Mouse (Mus musculus) Patski (cell line): Measurements from ENCODE around the gene Ccser1. TPM values are rescaled to one million over a fixed set of nuclear protein-coding genes. Genes with fewer than 3 reads are reported as not detected.

Experiments
- ATAC-seq: fragments of 100-300 bp; one replicate; pipeline ENCODE4 v1.8.0; 2021
- CTCF ChIA-PET: fragments of 350-600 bp; sonication (Branson Sonifier 250); formaldehyde crosslinking; loops from one replicate; lab custom pipeline; 2022; ENCODE audit warnings: inconsistent platforms; lab: Charles Lee
- POLR2A ChIA-PET: fragments of 350-600 bp; sonication (Branson Sonifier 250); formaldehyde crosslinking; loops from one replicate; lab custom pipeline; 2022; ENCODE audit warnings: antibody characterized with exemption, inconsistent platforms; lab: Charles Lee
- DNase-seq: peaks from one replicate; pipeline ENCODE4 v3.0.0-alpha.2; 2011; ENCODE audit warnings: low read depth, low spot score
- H3K27me3 ChIP-seq: fragments of 371-371 bp; one replicate; pipeline ENCODE4 v1.5.1; 2021
- CTCF ChIP-seq: fragments of 100-300 bp; IDR thresholded peaks from one replicate; pipeline ENCODE4 v1.5.1; 2021
- in situ Hi-C: fragments of 300-500 bp; cut with MboI; formaldehyde crosslinking; loops from 3 replicates; pipeline ENCODE4 v1.11.1; 2018; ENCODE audit warnings: low pct_unique_long_range_greater_than_20kb, mixed read lengths
- polyA plus RNA-seq: library from polyadenylated mRNA; unstranded; gene quantifications from one replicate; pipeline ENCODE4 v1.2.3, GENCODE M21; 2021

Ccser1 gene
- polyA plus RNA-seq, 1 experiment from 2014 or later: 1.6 TPM

DNA sequence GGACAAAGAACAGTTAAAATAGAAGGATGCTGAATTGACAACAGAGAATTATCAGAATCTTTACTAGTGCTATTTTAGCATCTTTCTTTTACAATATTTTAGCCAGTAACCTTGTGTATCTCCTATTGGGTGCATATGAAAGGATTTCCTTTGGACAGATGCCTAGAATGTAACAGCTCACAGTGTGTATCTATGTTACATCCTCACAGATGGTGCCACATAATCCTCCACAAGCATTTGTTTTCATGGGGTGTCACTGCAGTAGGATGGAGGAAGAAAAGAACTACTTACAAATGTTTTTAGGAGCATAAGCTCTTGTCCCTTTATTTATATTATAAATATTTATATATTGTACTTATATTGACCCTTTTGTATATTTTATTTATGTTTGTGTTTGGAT is 360.6 kb downstream of the Ccser1 start:
- TF ChIP-seq CTCF: no peak
- in situ Hi-C loops: no loop called here
- ChIA-PET POLR2A (no interaction called here), CTCF (no interaction called here)
- peaks cover 6% of the 10 kb centered on the region for H3K27me3 ChIP-seq
- DNase-seq (no peak), ATAC-seq (no peak)

DNA sequence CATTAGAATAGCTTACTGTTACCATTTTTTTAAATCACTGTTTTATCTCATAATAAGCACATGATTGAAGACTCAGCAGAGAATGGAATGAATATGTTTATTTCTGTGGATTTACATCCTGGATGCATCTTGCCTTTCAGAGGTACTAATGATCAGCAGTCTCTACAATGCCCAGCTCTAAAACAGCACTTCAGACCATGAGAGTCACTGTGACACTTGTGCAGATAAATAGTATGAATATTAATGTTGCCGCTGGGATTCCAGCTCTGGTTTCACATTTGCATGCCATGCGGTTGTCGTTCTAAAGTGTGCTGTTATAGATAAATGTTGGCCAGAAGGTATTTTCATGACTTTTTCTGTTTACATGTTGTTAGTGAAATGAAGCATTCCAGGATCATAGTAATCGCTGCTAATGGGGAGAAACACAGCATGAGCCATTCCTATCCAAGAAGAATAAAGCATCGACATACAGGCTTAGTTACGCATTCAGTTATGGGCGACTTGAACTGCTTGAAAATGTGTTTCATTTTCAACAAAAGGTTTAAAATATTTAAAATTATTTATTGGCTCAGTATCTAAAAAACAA is 363.4 kb downstream of the Ccser1 start:
- H3K27me3 ChIP-seq: peaks cover 3% of the 10 kb centered on the region
- ChIA-PET POLR2A (no interaction called here), CTCF (no interaction called here)
- TF ChIP-seq CTCF: no peak
- in situ Hi-C loops: no loop called here
- ATAC-seq (no peak), DNase-seq (no peak)

DNA sequence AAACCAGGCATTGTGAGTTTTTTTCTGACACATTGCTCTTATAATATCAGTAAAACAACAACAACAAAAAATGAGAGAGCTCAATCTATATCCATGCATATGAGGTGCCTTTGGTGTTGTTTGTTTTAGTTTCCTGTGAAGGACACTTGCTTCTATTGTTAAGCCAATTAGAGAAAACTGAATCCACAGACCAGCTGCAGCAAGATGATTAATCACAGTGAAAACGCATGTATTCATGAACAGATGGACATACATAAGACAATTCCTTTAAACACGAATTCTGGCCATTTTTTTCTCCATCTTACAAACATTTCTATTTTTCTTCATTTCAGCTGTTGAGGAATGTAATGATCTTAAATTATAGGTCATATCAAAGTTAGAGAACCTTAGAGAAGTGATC is 387.4 kb downstream of the Ccser1 start:
- DNase-seq (no peak), ATAC-seq (no peak)
- in situ Hi-C loops: no loop called here
- H3K27me3 ChIP-seq: no peaks in the 10 kb centered on the region
- POLR2A ChIA-PET: no interaction called here
- TF ChIP-seq CTCF: no peak
- CTCF ChIA-PET: no interaction called here

DNA sequence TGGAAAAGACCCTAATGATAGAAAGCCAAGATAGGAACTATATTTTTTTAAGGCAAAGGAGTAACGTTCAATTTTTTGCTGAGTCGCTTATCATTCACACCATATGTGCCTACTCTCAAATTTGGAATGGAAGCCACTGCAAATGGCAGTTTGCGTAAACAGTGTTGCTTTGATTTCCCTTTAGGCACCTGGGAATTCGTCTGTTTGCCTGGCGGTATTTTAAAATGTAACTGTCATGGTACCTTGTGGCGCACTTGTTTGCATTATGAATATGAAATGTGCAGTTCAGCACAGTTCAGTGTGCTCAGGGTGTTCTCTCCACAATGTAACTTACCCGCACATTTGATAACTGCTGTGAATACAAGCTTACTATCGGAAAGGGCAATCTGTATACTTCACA is 387.8 kb downstream of the Ccser1 start:
- no peaks in the 10 kb centered on the region for H3K27me3 ChIP-seq
- no peak for ATAC-seq
- TF ChIP-seq CTCF: no peak
- no peak for DNase-seq
- in situ Hi-C loops: no loop called here
- POLR2A ChIA-PET: no interaction called here
- CTCF ChIA-PET: no interaction called here

DNA sequence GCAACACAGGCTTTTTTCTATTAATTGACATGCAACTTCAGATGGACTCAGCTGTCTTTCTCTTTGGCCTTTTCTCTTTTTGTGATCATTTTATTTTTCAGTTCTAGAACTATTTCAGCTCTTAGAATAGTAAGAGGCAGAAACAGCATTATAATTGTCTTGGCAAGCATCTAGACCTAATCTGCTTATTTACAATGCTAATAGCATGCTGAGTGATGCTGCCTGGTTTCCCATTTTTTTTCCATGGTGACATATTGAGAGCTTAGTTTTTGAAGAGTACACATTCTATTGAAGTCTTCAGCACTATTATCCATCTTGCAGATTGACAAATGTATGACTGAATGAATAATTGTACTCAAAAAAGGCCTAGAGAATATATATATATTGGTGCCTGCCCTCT is 401.6 kb downstream of the Ccser1 start:
- in situ Hi-C loops: no loop called here
- ATAC-seq (no peak), DNase-seq (no peak)
- no peaks in the 10 kb centered on the region for H3K27me3 ChIP-seq
- CTCF ChIA-PET: no interaction called here
- POLR2A ChIA-PET: no interaction called here
- TF ChIP-seq CTCF: no peak

DNA sequence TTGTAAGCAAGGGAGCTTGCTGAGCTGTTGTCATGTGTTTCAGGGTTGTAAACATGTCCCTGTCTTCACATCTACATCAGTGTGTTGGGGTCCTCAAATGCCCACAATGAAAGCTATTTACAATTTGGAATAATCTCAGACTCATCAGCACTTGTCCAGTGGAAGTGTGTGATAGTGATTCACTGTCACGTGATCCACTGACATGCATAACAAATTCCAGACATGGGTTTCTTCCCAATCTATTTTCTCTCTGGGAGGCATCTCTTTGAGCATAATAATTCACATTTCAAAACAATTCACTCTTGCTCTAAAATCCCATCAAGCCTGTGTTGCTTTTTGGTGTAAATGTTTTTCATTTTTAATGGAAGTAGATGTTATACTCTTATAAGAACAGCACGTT is 408.9 kb downstream of the Ccser1 start:
- TF ChIP-seq CTCF: no peak
- ChIA-PET POLR2A (no interaction called here), CTCF (no interaction called here)
- H3K27me3 ChIP-seq: peaks cover 3% of the 10 kb centered on the region
- ATAC-seq: no peak
- DNase-seq: no peak
- in situ Hi-C loops: no loop called here

DNA sequence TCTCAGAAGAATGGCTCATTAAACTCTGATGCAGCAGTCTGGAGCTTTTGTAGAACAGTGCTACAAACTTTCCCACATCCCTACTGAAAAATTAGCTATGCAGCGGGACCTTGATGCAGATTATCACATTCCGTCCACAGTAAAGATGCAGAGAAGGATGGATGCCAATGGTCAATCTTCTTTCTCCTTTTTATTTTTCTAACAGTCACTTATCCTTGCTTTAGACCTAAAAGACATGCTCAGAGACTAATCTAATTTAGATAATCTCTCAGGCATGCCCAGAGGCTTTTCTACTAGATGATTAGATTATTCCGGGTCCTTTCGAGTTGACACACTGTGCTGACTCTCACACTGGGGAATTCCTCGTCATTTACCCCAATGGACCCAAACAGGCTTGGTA is 421.8 kb downstream of the Ccser1 start:
- POLR2A ChIA-PET: no interaction called here
- CTCF ChIA-PET: no interaction called here

DNA sequence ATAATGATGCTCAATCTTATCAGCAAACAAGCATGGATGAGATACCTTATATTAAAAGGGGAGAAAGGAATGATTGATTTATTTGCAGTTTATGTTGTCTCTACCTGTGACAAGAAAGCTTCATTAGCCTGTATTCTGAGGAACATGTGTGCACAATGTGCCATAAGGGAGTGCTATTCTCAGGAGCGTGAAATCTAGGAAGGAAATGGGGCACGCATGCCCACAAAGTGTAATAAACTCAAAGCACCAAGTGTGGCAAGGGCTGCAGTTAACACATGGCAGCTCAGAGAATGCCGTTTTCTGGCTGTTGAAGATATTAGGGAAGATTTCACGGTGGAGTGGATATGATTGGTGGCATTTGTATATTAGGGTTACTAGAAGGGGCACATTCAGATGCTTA is 434.8 kb downstream of the Ccser1 start:
- ChIA-PET POLR2A (no interaction called here), CTCF (no interaction called here)
- ATAC-seq: no peak
- TF ChIP-seq CTCF: no peak
- peaks cover 13% of the 10 kb centered on the region for H3K27me3 ChIP-seq
- no peak for DNase-seq
- in situ Hi-C loops: no loop called here

More for the DNA sequence above, 421.8 kb downstream of the Ccser1 start:
- H3K27me3 ChIP-seq: no peaks in the 10 kb centered on the region
- DNase-seq: no peak
- in situ Hi-C loops: no loop called here
- TF ChIP-seq CTCF: no peak
- ATAC-seq: no peak

DNA sequence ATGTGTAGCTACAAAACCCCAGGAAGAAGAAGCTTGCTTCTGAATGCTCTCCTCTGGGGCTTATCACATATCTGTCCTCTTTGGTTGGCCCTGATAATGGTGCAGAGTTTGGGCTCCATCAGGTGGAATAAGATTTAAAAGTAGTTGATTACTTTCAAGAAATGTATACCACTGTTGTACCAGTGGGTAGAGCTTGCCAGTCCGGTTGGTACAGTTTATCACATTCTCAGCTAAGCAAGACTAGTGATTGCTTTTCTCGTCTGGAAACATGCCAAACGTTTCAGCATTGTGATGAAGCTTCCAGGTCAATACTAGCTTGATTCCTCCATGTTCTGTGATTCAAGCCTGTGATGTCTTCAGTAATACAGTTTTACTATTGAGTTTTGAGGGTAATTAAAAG is 441.6 kb downstream of the Ccser1 start:
- H3K27me3 ChIP-seq: peaks cover 4% of the 10 kb centered on the region
- CTCF ChIA-PET: no interaction called here
- POLR2A ChIA-PET: no interaction called here
- in situ Hi-C loops: no loop called here
- no peak for TF ChIP-seq CTCF
- DNase-seq (no peak), ATAC-seq (no peak)

DNA sequence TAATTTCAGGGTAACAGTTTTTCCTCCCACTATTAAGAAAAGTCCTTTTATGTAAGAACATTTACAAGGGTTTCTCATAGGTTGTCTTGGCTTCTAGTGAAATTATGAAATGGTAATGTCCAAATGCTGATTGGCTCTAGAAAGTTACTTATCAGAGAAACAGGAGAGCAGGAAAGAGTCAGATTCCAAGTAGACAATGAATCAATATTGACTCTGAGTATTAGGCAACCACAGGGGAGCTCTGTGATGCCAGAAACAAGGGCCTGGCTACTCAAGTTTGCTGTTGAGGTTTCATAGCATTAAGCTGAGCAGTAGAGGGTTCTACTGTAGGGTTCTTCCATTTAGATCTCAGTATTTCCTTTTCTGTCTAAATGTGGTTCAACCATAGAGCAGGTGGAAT is 481.3 kb downstream of the Ccser1 start:
- POLR2A ChIA-PET: no interaction called here
- DNase-seq (no peak), ATAC-seq (no peak)
- TF ChIP-seq CTCF: no peak
- H3K27me3 ChIP-seq: peaks cover 3% of the 10 kb centered on the region
- in situ Hi-C loops: no loop called here
- CTCF ChIA-PET: no interaction called here

DNA sequence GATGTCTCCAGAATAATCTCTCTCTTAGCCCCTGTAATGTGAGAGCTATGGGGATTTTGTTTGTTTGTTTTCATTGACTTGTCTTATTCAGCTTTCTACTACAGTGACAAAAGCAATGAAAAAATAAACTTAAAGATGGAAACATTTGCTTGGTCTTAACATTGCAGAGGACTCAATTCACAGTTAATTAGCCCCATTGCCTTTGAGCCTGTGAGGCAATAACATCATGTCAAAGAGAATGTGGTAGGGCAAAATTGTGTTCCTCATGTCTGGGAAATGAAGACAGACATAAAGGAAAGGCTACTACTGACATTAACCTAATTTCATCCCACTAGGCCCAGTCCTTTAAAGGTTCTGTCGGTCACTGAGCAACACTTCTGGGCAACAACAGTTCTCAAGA is 484.4 kb downstream of the Ccser1 start:
- in situ Hi-C loops: no loop called here
- POLR2A ChIA-PET: no interaction called here
- CTCF ChIA-PET: no interaction called here
- TF ChIP-seq CTCF: no peak
- DNase-seq: no peak
- H3K27me3 ChIP-seq: peaks cover 3% of the 10 kb centered on the region
- ATAC-seq: no peak

DNA sequence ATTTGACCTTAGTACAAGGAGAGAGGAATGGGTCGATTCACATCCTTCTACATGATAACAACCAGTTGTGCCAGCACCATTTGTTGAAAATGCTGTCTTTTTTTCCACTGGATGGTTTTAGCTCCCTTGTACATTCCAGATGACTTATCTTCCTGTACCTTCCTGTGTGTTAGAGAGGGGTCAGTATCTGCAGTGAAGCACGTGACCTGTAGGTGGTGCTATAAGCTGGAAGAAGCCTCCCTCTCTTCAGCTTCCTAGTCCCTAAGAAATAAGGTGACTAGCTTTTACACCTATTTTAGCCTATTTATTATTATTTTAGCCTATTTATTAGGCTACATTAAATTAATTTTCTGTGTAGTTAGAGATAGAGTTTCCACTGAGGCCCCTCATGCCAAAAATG is 506.9 kb downstream of the Ccser1 start:
- no peak for DNase-seq
- ChIA-PET POLR2A (no interaction called here), CTCF (no interaction called here)
- ATAC-seq: no peak
- TF ChIP-seq CTCF: no peak
- in situ Hi-C loops: no loop called here
- H3K27me3 ChIP-seq: peaks cover 5% of the 10 kb centered on the region
